Mouse (Mus musculus): ENCODE results near the gene Hist4h4.

The Hist4h4 gene

DNA sequence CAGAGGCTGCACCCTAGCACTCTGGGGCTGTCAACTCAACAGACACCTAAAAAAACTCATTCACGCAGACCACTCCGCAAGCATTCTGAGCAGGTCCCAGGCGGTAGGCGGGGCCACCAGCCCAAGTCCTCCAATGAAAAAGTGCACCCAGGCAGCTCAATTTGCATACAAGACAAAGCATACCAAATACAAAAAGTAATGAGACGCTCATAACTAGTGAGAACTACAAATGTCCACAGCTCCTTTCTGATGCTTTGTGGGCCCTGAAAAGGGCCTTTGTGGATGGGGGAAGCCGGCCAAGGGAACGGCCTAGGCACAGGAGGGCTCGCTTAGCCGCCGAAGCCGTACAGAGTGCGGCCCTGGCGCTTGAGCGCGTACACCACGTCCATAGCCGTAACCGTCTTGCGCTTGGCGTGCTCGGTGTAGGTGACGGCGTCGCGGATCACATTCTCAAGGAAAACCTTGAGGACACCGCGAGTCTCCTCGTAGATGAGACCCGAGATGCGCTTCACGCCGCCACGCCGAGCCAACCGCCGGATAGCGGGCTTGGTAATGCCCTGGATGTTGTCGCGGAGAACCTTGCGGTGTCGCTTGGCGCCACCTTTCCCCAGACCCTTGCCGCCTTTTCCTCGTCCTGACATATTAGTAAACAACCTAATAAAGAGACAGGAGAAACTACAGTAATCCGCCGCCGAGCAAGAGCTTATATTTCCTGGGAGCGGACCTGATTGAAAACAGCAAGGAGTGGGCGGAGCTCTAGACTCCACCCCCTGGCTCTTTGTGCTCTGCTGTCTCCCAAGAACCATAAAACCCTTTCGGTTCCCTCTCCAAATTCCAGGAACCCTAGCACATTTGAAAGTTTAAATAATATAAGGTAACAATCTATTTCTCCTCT, at the start of gene Hist4h4:
Gene Hist4h4, minus strand, starts transcription at position 677 of the 895 bp plus-strand sequence.
- DNase-seq, result peak; percentile 95

DNA sequence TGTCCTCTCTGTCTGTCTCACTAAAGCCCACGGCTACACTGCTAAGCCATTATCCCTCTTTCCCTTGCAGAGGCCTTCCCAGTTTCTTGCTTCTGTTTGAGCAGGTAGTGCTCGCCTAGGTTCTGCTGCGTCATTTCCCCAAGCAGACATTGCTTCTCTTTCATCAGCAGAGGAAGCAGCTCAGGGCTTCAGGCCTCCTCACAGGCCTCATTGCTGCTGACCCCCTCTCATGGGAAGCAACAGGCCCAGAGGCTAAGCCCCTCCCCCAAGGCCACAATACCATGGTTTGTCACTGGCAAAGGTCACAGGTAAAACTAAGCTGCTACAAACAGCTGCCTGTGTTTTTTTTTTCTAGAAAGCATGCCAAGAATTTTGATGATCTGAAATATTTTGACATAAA, 48.5 kb upstream of the Hist4h4 start:
- no peak for DNase-seq

DNA sequence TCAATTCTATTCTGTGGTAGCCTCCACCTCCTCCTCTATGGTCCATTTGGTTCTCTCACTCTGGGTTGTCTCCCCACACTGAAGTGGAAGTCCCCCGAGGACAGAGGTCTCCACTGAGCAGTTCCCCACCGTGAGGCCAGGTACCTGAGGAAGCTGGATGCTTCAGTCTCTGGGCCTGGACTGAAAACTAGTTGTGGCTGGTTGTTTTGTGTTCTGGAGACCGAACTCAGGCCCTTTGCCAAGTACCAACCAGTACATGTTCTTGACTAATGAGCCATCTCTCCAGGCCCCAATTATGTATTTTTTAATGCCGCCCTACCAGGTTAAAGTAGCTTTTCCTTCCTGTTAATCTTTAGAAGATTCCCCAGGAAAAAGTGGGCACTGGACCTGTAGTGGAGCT, 48.1 kb upstream of the Hist4h4 start:
- DNase-seq, result no peak

DNA sequence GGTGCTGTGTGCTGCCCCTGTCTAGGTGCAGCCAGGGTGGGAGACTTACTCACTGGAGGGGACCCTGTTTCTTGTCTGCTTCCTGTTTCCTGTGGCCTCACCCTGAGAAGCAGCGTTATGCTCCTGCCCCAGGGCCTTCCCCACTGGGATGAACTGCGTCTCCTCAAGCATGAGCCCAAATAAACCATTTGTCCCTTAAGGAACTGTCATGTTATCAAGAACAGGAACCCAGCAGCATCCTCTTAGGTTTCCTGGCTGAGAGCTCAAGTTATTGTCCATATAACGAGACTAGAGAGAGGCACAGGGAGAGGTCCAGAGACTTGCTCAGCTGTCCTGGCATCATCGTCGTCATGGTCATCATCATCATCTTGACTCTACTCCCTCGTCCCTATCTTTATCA, 46.1 kb upstream of the Hist4h4 start:
- no peak for DNase-seq

DNA sequence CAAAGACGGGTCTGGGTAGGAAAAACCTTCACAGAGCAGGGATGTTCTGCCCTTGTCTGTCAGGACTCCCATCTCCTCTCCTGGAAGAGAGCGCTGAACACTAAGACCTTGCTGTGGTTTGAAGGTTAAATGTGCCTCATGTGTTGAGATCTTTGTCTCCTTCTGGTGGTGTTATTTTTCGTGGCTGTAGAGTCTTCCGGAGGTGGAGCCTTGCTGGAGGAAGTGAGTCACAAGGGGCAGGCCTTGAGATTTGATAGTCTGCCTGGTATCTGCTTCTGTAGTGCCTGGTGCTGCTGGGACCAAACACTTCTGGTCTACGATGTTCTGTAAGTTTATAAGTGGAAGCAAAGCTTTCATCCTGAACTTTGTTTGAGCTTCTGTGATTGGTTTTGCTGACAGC, 44.8 kb upstream of the Hist4h4 start:
- DNase-seq, result no peak

DNA sequence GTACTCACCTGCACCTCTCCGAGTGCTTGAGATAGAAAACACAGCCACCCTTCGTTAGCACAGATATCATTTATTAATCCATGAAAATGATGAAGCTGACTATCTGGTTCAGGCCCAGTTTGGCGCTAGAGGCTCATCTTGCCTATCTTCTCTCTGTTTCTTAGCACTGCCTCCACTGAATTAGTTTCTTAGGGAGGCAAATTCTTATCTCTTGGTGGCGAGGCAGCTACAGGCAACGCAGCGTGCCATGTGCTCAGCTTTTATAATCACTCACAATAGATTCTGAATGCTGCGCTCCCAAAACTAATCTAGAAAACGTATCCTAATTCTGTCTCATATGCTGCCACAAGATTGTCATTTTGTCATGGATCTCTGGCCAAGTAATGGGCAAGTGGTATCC, 44.2 kb upstream of the Hist4h4 start:
- no peak for DNase-seq

DNA sequence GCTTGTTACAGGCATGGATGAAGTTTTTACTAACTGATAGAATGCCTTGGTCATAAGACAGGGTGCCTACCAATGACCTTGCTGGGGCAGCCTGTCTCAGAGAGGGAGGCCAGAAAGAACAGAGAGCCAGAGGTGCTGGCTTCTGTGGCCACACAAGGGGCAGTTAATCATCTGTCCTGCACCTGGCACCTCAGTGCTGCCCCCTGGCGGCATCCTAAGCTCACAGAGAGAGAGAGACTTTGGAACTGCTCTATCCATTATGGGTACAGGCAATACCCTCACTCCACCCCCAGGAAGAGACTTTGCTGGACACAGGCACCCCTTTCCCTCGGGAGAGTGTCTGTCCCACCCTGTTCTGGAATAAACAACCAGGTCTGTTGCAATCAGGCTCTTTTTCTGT, 43.6 kb upstream of the Hist4h4 start:
- peak; percentile 9 for DNase-seq

DNA sequence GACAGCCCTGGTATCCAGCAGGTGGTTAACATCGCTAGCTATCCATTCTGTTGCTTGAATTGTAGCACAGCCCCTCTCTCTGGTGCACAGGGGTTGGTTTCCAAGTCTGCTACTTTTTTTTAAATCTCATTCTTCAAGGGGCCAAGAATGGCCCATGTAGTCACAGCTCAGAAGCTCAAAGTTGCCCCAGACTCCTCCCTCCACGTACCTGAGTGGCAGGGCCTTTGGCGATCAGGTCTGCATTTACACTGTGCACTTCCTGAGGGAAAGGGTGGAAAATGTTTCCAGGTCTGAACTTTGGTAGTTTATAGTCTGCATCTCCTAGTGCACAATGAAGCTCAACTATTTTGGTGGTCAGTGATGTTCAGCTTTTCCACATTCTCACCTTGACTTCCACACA, 43.1 kb upstream of the Hist4h4 start:
- no peak for DNase-seq

DNA sequence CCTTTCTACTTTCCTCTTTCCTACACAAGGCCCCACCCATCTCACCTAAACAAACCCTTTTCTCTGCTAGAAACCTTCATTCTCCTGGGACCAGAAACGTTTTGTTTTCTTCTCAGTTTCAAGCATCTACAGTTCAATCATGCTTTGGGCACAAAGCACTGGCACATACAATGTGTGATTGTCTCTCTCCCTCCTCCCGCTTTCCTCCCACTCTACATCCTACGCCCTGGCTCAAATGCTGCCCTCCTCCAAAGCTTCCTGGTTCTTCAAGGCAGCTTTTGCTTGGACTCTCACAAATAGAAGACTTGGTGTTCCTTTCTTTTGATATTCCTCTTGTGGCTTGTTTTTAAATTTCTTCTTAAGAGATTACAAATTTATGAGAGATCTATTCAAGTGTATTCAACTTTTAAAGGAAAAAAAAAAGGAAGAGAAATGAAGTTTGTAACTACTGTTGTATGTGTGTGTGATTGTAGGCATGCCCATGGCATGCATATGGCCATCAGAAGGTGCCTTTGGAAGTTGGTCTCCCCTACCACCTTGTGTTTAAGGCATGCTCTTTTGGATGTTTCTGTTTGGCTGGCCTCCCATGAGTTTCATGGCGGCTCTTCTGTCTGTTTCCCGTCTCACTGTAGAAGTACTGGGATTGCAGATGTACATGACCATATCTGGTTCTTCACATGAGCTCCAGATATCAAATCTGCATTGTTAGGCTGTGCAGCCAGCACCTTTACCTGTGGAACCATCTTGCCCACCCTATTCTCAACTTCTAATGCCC, 41.7 kb upstream of the Hist4h4 start:
- no peak for DNase-seq

DNA sequence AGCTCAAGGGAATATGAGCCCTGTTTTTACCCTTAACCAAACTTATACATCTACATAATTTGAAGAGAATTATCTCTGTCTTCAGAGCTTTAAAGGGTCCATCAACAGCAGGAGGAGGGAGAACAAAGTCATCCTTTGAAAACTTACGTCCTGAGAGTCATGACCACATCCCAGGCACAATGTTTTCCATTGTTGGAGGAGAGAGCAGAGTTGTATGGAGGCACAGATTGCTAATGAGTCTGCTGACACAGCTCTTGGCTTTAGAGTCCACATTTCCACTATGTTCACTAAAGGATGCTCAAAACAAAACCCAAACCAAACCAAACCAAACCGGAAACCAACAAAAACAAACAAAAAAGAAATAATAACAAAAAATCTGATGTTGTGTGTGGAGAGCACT, 40.7 kb upstream of the Hist4h4 start:
- no peak for DNase-seq

DNA sequence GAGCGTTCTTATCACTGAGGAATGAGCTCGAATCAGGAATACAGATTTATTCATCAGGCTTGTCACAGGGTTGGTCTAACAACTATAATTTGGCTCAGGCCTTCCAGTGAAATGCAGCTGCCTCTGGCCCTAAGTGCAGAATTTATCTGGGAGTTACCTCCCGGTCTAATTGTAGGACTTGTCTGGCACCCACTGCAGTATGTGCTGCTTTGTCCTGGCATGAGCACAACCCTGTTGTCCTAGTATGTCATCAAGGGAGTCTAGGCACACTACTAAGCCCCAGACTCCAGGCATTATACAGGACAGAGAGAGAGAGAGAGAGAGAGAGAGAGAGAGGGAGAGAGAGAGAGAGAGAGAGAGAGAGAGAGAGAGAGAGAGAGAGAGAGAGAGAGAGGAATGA, 33.1 kb upstream of the Hist4h4 start:
- no peak for DNase-seq

DNA sequence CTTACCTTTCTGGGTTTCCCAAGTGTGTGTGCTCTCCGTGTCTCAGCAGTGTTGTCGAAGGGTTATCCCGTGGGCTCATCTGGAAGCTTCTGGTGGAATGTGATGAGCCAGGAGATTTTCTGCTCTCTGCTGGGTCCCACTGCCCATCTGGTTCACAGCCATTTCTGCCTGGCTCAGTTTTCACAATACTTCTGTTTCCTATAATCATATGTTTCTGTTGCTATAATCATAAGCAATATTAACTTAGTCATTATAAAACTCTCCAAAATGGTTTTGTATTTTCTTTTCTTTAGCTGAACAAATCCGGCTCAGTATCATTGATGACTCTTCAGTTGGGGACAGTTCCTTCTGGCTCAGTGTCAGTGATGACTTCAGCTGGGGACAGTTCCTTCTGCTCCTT, 31.1 kb upstream of the Hist4h4 start, which contains the start of gene Smco3:
Gene Smco3, minus strand, starts transcription at position 101 of the 400 bp plus-strand sequence.
- no peak for DNase-seq

DNA sequence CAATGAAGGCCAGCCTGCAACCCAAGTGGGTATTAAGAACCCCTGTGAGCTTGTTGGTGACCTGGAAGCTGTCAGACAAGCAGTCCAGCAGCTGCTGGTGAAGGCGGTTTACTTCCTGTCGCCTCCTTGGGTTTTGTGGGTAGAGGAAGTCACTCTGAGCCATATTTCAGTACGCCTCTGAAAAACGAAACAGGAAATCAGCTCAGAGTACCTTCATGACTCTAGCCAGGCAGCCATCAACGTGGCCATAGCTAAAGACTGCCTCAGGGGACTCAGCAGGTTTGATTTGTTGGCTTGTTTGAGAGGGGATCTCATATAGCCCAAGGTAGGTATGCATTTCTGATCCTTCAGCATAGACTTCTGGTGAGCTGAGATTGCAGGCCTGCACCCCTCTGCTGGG, 27.5 kb upstream of the Hist4h4 start:
- no peak for DNase-seq

DNA sequence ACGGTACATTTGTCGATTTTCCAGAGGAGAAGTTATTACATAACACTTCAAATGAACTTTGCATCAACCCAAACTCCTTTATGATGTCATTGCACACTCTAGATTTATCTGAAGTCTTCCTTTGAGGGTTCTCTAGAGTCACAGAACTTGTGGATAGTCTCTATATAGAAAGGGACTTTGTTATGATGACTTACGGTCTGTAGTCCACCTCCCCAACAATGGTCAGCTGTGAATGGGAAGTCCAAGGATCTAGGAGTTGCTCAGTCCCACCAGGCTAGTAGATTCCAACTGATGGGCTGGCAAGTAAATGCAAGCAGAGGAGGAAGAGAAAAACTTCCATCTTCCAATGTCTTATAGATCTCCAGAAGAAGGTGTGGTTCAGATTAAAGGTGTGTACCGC, 24.5 kb upstream of the Hist4h4 start:
- peak; percentile 46 for DNase-seq

DNA sequence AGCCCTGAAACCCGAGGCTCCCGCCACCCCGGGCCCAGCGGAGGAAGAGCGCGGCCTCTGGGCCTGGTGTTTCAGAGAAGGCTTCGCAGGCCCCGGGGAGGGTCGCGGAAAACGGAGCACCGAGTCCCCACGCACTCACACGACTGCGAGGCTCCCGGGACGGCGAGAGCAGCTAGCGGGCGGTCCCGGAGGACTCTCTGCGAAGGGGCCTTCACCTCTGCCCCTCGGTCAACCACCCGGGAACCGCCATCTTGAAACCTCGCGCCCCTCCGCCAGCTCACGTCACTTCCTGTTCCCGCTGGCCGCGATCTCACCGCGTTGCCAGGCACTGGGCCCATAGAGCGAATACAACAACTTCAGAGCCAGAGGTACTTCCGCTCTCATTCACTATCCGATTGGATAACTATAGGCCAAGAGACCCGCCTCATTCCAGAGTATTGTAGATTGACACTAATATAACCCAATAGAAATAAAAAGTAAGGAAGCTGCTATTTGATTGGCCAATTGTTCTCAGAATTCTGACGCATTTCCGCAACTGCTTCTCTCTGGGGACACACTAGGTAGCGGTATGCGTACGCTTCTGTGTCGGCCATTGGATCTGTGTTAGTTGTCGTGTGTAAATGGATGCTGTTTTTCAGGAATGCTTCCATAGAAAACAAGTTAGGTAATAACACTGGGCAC, 23.8 kb upstream of the Hist4h4 start, which contains the start of gene Wbp11:
Gene Wbp11, minus strand, starts transcription at position 353 of the 681 bp plus-strand sequence.
- DNase-seq, result peak; percentile 98

DNA sequence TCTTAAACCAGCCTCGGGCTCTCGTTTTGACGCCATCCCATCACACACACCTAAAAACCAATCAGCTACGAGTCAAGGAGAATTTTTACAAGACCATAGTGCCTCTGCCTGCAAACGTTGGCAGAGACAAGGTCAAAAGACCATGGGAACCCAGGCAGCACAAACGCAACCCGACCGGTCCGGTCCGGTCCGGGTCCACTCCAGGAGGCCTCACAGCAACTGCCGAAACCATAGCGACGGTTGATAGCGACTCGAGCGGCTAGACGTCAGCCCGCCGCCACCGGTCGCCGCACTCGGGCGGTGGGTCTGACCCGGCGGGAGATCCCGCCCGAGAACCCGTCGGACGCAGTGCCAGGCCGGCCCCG, 23.3 kb upstream of the Hist4h4 start, which contains the start of gene BC049715:
Gene BC049715, plus strand, starts transcription at position 111 of the 365 bp plus-strand sequence.
- no peak for DNase-seq

DNA sequence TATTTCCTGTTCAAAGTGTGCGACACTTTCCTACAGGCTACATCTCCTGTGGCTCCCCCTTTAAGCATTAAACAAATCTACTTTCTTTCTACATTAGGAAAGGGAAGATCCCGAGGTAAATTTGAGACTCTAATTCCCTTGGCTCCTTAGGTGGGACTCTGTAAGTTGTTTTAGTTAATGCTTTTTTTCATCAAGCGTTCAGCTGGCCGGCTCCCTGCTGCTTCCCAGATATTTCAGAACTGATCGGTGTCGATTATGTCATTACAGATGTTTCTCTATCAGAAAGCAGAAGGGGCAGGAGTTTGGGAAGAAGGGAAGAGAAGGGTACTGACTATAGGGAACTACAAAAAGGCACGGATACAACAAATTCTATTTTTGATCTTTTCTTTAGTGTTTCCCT, 22.9 kb upstream of the Hist4h4 start:
- DNase-seq, result no peak

DNA sequence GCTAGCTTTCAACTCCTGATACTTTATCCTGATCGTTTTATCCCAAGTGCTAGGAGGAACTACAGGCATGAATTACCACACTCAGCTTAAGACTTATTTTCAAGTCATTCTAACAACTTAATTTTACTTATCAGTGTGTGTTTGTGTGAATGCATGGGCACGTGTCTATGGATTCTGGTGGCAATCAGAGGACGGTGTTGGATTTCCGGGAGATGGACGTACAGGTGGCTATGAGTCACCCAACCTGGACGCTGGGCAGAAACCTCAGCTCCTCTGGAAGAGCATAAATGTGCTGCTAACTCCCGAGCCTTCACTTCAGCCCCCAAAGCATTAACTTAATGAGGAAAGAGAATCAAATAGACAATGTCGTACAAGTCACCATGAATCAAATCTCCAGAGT, 20.8 kb upstream of the Hist4h4 start:
- DNase-seq, result no peak

DNA sequence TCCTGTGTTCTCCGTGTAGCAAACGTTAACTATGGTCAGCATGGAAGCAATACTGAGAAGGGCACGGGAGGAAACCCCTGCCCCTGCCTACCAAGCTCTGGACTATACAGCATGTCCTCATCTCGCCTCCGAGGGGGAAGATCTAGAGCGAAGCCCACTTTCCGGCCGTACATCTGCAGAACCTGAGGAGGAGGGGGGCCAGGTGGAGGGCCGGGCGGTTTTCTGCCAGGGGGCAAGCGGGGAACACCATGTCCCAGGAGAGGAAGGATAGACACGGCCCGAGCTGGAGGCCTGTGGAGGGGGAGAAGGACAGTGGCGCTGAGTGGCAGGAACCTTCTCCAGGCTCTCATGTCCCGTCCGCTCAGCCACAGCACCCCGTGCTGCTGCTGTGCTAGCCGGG, 16.9 kb upstream of the Hist4h4 start:
- DNase-seq, result no peak

DNA sequence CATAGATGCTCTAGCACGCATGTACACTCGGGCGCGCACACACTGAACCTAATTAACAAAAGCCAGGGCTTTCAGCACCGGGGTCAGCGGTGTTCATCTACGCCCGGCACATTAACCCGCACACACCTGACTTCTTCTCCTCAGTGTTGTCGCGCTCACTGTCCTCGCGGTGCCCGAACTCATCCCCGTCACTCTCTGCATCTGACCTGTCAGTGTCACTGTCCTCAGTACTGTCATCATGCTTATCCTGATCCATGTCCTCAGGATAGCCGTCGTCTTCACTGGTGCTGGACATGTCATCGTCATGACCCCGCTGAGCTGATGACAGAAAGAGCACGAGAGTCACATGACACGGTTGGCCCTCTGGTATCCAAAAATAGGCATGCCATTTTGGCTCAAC, 16.2 kb upstream of the Hist4h4 start:
- DNase-seq, result no peak

DNA sequence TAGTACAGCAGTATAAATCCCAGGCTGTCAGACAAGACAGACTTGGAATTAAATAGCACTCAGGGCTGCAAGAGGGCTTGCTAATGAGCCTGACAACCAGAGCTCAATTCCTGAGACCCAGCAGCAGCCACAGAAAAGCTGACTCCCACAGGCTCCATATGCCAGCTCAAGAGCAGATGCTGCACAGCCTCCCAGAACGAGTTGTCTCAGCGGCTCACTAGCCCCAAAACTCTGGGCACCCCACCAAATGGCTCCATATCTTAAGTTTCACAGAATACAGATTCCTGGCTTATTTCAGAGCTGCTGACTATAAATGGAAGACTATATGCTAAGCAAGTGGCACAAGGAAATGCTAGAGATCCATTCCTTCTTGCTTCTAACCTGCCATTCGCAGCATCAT, 13.3 kb upstream of the Hist4h4 start:
- DNase-seq, result no peak

DNA sequence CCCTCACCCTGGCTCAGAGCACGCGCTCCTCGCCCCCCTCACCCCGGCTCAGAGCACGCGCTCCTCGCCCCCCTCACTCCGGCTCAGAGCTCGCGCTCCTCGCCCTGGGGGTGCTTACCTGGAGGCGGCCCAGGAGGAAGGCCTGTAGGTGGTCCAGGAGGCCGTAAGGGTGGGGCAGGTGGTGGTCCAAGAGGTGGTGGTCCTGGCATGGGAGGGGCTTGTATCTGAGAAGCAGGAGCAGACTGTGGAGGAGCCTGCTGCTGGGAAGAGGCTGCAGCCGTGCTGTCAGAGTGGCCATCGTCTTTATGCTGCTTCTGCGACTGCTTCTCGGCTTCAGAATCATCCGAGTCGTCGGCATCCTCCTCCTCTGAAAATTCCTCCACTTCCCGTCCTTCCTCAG, 12.6 kb upstream of the Hist4h4 start:
- DNase-seq, result no peak

DNA sequence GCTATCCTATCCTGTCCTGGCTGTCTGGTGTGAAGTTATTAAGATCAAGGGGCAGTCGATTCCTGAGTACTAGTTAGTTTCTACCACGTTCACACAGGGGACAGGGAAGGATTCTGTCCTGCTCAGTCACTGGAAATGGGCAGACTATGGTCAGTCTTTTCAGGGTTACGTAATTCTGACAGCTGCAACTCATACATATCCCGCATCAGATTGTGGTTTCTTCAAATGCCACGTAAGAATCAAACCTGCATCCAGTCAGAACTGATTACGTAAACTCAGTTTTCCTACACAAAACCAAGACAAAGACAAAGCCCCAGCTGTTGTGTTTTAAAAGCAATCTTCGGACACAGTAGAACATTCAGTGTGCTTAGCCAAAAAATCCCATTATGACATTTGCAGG, 11.2 kb upstream of the Hist4h4 start:
- no peak for DNase-seq
